Mouse (Mus musculus) erythroblast, embryonic 14.5 days (primary cell): ENCODE data around the gene Arhgef6.

ENCODE experiments used
- GATA1 ChIP-seq: IDR thresholded peaks from 2 replicates; pipeline ENCODE4 v1.6.1; 2012; ENCODE audit warnings: low read length, inconsistent platforms, mixed read lengths
- TAL1 ChIP-seq: IDR thresholded peaks from 3 replicates; pipeline ENCODE4 v1.6.1; 2012; ENCODE audit warnings: low read length, inconsistent platforms, mixed read lengths

DNA sequence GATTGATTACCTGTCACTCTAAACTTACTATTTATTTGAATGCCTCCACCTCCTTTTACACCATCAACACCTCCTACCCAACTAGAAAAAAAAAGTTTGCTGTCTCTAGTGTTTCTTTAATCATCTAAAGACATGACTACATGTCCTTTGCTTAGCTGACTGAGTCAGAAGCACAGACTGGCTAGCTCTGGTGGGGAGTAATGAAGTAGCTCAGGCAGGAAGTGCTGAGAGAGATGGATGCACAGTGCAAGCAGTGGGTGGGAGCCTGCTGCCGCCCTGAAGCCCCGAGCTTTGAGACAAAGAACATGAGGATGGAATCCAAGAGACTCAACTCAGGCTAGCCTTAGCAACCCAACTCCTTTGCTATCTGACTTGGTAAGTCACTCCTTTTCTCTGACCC is 138.1 kb downstream of the Arhgef6 start:
- TF ChIP-seq GATA1 (no peak), TAL1 (no peak)
